Mouse (Mus musculus): ENCODE data around the gene Susd5. TPM values are rescaled to one million over a fixed set of nuclear protein-coding genes. Genes with fewer than 3 reads are reported as not detected.

Gene Susd5
- polyA plus RNA-seq, 1 experiment from 2014 or later, result 1.1 TPM

- Histone ChIP-seq H3K36me3 (ENCODE audit: insufficient read depth, low read length) (no peaks in the 10 kb centered on the region), H3K9me3 (ENCODE audit: low read length) (no peaks in the 10 kb centered on the region), H3K27ac (ENCODE audit: low read length) (no peak overlapping the region), H3K4me2 (replicated peaks; ENCODE audit: low read depth, low read length) (peak overlapping the region; percentile 92), H3K4me1 (ENCODE audit: insufficient read depth, low read length) (peaks cover 7% of the 10 kb centered on the region; the same call in 1 of the 2 replicates), H3K27me3 (ENCODE audit: insufficient read depth, low read length) (no peaks in the 10 kb centered on the region), H3K4me3 (ENCODE audit: low read length) (peak overlapping the region; percentile 71), H3K9ac (replicated peaks; ENCODE audit: low read length) (peak overlapping the region; percentile 65)
- ATAC-seq (ENCODE audit: low FRiP score, low TSS enrichment), result no peak
- 6% methylated on average over 8 of the region's 8 CpGs for WGBS
These were observed 31.1 kb upstream of the Susd5 start for GRCm38 (mm10) chr9:114025846-114026245.

DNA sequence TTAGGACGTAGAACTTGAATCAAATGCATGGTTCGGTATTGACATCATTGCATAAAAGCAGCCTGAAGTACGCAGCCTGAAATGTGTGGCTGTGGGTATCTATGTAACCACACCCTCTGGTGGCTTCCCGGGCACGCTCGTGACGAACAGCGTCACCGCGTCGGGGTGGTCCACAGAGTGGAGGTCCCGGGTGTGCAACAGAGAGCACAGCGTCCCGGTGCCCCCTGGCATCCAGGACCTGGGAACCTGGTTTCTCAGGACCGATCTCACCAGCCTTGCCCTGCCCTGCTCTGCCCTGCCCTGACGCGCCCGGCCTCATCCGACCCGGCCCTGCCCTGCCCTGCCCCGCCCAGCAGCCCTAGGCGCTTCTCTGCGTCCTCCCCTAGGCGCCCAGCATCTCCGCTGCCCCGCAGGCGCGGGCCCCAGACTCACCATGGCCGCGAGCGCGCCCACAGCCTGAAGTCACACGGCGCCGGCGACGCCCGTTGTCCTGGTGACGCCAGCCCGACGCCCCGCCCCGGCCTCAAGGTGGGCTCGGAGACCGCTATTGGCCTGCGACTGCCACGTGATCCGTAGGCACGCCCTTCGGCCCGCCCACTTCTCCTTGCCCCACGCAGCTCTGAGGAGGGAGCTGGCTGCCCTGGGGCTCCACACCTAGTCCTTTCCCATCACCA, 30.5 kb upstream of the Susd5 start:
- peak overlapping the region; percentile 71 for H3K4me3 ChIP-seq (ENCODE audit: low read length)
- no peaks in the 10 kb centered on the region for H3K36me3 ChIP-seq (ENCODE audit: insufficient read depth, low read length)
- H3K27ac ChIP-seq (ENCODE audit: low read length), result no peak overlapping the region
- no peaks in the 10 kb centered on the region for H3K9me3 ChIP-seq (ENCODE audit: low read length)
- H3K27me3 ChIP-seq (ENCODE audit: insufficient read depth, low read length), result no peaks in the 10 kb centered on the region
- peak overlapping the region; percentile 92 for H3K4me2 ChIP-seq (replicated peaks; ENCODE audit: low read depth, low read length)
- peak overlapping the region; percentile 65 for H3K9ac ChIP-seq (replicated peaks; ENCODE audit: low read length)
- peak; percentile 95 for ATAC-seq (ENCODE audit: low FRiP score, low TSS enrichment)
- H3K4me1 ChIP-seq (ENCODE audit: insufficient read depth, low read length), result peaks cover 7% of the 10 kb centered on the region; the same call in 1 of the 2 replicates
- WGBS, result under 1% methylated on average over 52 of the region's 52 CpGs

- Histone ChIP-seq H3K4me2 (replicated peaks; ENCODE audit: low read depth, low read length) (no peak overlapping the region), H3K9ac (replicated peaks; ENCODE audit: low read length) (no peak overlapping the region), H3K27ac (ENCODE audit: low read length) (no peak overlapping the region), H3K4me3 (ENCODE audit: low read length) (no peak overlapping the region), H3K27me3 (ENCODE audit: insufficient read depth, low read length) (no peaks in the 10 kb centered on the region), H3K36me3 (ENCODE audit: insufficient read depth, low read length) (no peaks in the 10 kb centered on the region), H3K4me1 (ENCODE audit: insufficient read depth, low read length) (no peaks in the 10 kb centered on the region), H3K9me3 (ENCODE audit: low read length) (no peaks in the 10 kb centered on the region)
- WGBS, result 79% methylated on average over 4 of the region's 4 CpGs
- no peak for ATAC-seq (ENCODE audit: low FRiP score, low TSS enrichment)
These were observed 16.0 kb upstream of the Susd5 start for GRCm38 (mm10) chr9:114040945-114041344.

DNA sequence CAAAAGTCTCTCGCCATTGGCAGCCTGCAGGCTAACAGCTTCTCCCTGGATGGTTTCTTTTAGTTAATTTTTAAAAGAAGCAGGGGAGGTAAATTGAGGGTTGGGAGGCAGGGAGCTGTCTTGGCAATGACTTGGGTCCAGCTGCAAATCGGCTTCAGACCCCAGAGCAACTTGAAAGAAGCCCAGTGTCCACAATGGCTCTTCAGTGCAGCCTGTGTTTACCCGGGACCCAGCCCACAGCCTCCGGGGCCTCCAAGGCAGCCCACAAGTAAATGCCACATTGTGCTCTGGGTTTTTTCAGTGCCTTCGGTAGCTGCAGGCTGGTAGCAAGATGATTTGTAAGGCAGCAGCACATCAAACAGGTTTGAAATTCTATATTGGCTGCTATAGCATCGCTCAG, 14.4 kb upstream of the Susd5 start:
- 37% methylated on average over 6 of the region's 6 CpGs for WGBS
- H3K27me3 ChIP-seq (ENCODE audit: insufficient read depth, low read length), result no peaks in the 10 kb centered on the region
- H3K4me2 ChIP-seq (replicated peaks; ENCODE audit: low read depth, low read length), result peak overlapping the region; percentile 14
- no peak overlapping the region for H3K27ac ChIP-seq (ENCODE audit: low read length)
- no peaks in the 10 kb centered on the region for H3K4me1 ChIP-seq (ENCODE audit: insufficient read depth, low read length)
- no peak overlapping the region for H3K9ac ChIP-seq (replicated peaks; ENCODE audit: low read length)
- no peaks in the 10 kb centered on the region for H3K36me3 ChIP-seq (ENCODE audit: insufficient read depth, low read length)
- ATAC-seq (ENCODE audit: low FRiP score, low TSS enrichment), result 0 out of 2 replicates have a peak, but pooled peaks have one; percentile 14
- no peak overlapping the region for H3K4me3 ChIP-seq (ENCODE audit: low read length)
- H3K9me3 ChIP-seq (ENCODE audit: low read length), result no peaks in the 10 kb centered on the region

- H3K4me3 ChIP-seq (ENCODE audit: low read length), result no peak overlapping the region
- H3K4me2 ChIP-seq (replicated peaks; ENCODE audit: low read depth, low read length), result no peak overlapping the region
- H3K27me3 ChIP-seq (ENCODE audit: insufficient read depth, low read length), result no peaks in the 10 kb centered on the region
- H3K36me3 ChIP-seq (ENCODE audit: insufficient read depth, low read length), result no peaks in the 10 kb centered on the region
- ATAC-seq (ENCODE audit: low FRiP score, low TSS enrichment), result no peak
- no peaks in the 10 kb centered on the region for H3K4me1 ChIP-seq (ENCODE audit: insufficient read depth, low read length)
- H3K9me3 ChIP-seq (ENCODE audit: low read length), result no peaks in the 10 kb centered on the region; the same call in 1 of the 2 replicates
- no peak overlapping the region for H3K27ac ChIP-seq (ENCODE audit: low read length)
- no peak overlapping the region for H3K9ac ChIP-seq (replicated peaks; ENCODE audit: low read length)
- WGBS, result 56% methylated on average over 3 of the region's 3 CpGs
These were observed 12.5 kb upstream of the Susd5 start for GRCm38 (mm10) chr9:114044446-114044845.

DNA sequence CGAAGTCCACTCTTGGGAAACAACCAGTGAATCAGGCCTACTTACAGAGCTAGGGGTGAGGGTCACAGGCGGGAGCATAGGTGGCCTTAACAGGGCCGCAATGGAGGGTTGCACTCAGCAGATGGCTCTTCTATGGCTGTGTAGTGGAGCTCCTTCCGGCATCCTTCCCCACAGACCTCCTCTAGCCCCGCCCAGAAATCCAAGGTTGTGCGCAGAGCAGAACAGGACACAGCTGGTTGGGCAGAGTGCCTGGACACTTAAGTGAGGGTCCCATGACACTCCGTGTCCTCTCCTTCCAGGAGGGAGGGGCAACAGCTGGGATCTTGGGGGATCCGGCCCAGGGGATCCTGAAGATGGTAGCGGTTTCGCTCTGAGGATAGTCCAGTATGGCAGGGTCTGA, 10.9 kb upstream of the Susd5 start, which contains the start of gene Fbxl2:
Gene Fbxl2, minus strand, starts transcription at position 164 of the 400 bp plus-strand sequence.
- WGBS, result 83% methylated on average over 10 of the region's 10 CpGs
- H3K27ac ChIP-seq (ENCODE audit: low read length), result no peak within 1 kb of the TSS
- H3K9me3 ChIP-seq (ENCODE audit: low read length), result no peaks in the 10 kb centered on the region; the same call in 1 of the 2 replicates
- ATAC-seq (ENCODE audit: low FRiP score, low TSS enrichment), result no peak
- no peaks in the 10 kb centered on the region for H3K27me3 ChIP-seq (ENCODE audit: insufficient read depth, low read length)
- H3K4me1 ChIP-seq (ENCODE audit: insufficient read depth, low read length), result no peaks in the 10 kb centered on the region
- H3K4me2 ChIP-seq (replicated peaks; ENCODE audit: low read depth, low read length), result no peak within 1 kb of the TSS
- H3K4me3 ChIP-seq (ENCODE audit: low read length), result no peak within 1 kb of the TSS
- H3K9ac ChIP-seq (replicated peaks; ENCODE audit: low read length), result no peak within 1 kb of the TSS
- no peaks in the 10 kb centered on the region for H3K36me3 ChIP-seq (ENCODE audit: insufficient read depth, low read length)

DNA sequence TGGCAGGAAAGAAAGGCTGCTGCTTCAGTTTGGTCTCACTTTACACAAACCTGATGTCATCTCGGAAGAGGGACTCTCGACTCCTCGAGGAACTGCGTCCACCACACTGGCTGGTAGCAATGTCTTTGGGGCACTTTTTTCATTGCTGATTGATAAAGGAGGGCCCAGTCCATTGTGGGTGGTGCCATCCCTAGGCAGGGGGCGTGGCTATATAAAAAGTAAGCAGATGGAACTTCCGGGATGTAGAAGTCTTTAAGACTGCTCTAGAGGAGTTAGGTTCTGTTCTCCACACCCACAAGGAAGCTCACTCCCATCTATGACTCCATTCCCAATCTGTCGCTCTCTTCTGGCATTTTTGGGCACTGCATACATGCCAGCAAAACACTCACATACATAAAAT, 10.3 kb upstream of the Susd5 start:
- Histone ChIP-seq H3K36me3 (ENCODE audit: insufficient read depth, low read length) (no peaks in the 10 kb centered on the region), H3K4me3 (ENCODE audit: low read length) (no peak overlapping the region), H3K27ac (ENCODE audit: low read length) (no peak overlapping the region), H3K9me3 (ENCODE audit: low read length) (no peaks in the 10 kb centered on the region; the same call in 1 of the 2 replicates), H3K27me3 (ENCODE audit: insufficient read depth, low read length) (no peaks in the 10 kb centered on the region), H3K4me1 (ENCODE audit: insufficient read depth, low read length) (no peaks in the 10 kb centered on the region), H3K4me2 (replicated peaks; ENCODE audit: low read depth, low read length) (no peak overlapping the region), H3K9ac (replicated peaks; ENCODE audit: low read length) (no peak overlapping the region)
- WGBS, result 87% methylated on average over 7 of the region's 7 CpGs
- ATAC-seq (ENCODE audit: low FRiP score, low TSS enrichment), result no peak

- Histone ChIP-seq H3K4me1 (ENCODE audit: insufficient read depth, low read length) (no peaks in the 10 kb centered on the region), H3K4me2 (replicated peaks; ENCODE audit: low read depth, low read length) (no peak overlapping the region), H3K9ac (replicated peaks; ENCODE audit: low read length) (no peak overlapping the region), H3K27me3 (ENCODE audit: insufficient read depth, low read length) (peaks cover under 1% of the 10 kb centered on the region; the same call in 1 of the 2 replicates), H3K36me3 (ENCODE audit: insufficient read depth, low read length) (no peaks in the 10 kb centered on the region), H3K9me3 (ENCODE audit: low read length) (no peaks in the 10 kb centered on the region; the same call in 1 of the 2 replicates), H3K4me3 (ENCODE audit: low read length) (no peak overlapping the region), H3K27ac (ENCODE audit: low read length) (no peak overlapping the region)
- 86% methylated on average over 7 of the region's 7 CpGs for WGBS
- no peak for ATAC-seq (ENCODE audit: low FRiP score, low TSS enrichment)
These were observed 6.8 kb upstream of the Susd5 start for GRCm38 (mm10) chr9:114050106-114050505.

GRCm38 (mm10) chr9:114050778-114051177, 6.2 kb upstream of the Susd5 start:
- H3K4me2 ChIP-seq (replicated peaks; ENCODE audit: low read depth, low read length), result no peak overlapping the region
- no peak for ATAC-seq (ENCODE audit: low FRiP score, low TSS enrichment)
- H3K27ac ChIP-seq (ENCODE audit: low read length), result no peak overlapping the region
- H3K36me3 ChIP-seq (ENCODE audit: insufficient read depth, low read length), result no peaks in the 10 kb centered on the region
- H3K27me3 ChIP-seq (ENCODE audit: insufficient read depth, low read length), result peaks cover 8% of the 10 kb centered on the region
- no peaks in the 10 kb centered on the region for H3K4me1 ChIP-seq (ENCODE audit: insufficient read depth, low read length)
- no peaks in the 10 kb centered on the region; the same call in 1 of the 2 replicates for H3K9me3 ChIP-seq (ENCODE audit: low read length)
- no peak overlapping the region for H3K4me3 ChIP-seq (ENCODE audit: low read length)
- no peak overlapping the region for H3K9ac ChIP-seq (replicated peaks; ENCODE audit: low read length)
- 83% methylated on average over 16 of the region's 16 CpGs for WGBS

GRCm38 (mm10) chr9:114052031-114052430, 4.9 kb upstream of the Susd5 start:
- peaks cover 20% of the 10 kb centered on the region for H3K27me3 ChIP-seq (ENCODE audit: insufficient read depth, low read length)
- H3K4me3 ChIP-seq (ENCODE audit: low read length), result no peak overlapping the region
- no peak overlapping the region for H3K9ac ChIP-seq (replicated peaks; ENCODE audit: low read length)
- no peak overlapping the region for H3K4me2 ChIP-seq (replicated peaks; ENCODE audit: low read depth, low read length)
- H3K36me3 ChIP-seq (ENCODE audit: insufficient read depth, low read length), result no peaks in the 10 kb centered on the region
- no peaks in the 10 kb centered on the region for H3K4me1 ChIP-seq (ENCODE audit: insufficient read depth, low read length)
- WGBS, result 77% methylated on average over 4 of the region's 4 CpGs
- ATAC-seq (ENCODE audit: low FRiP score, low TSS enrichment), result peak; percentile 19; the same call in 1 of the 2 replicates
- no peak overlapping the region for H3K27ac ChIP-seq (ENCODE audit: low read length)
- no peaks in the 10 kb centered on the region; the same call in 1 of the 2 replicates for H3K9me3 ChIP-seq (ENCODE audit: low read length)

All from kidney, embryonic 16.5 days (tissue).